Comparison of ENCODE assay signal across 13 mouse cellular contexts in genomic region chr6:32280728-32281127, GRCm38 (mm10).
DNase-seq lines count a peak whose midpoint lies in the region; ATAC-seq lines count a peak whose summit lies in the region.
"Had no signal": no experiment of that assay in that cellular context is flagged by ENCODE, and none has a peak within 500 bp of the region (broad histone marks: within the 10 kb centered on the region; RNA-seq: fewer than 3 reads in every experiment).

No protein-coding gene starts in this region.

- H3K27ac ChIP-seq in hindbrain, embryonic 10.5 days, result no peak overlapping the region
- no peak overlapping the region for H3K27ac ChIP-seq in hindbrain, embryonic 13.5 days
- H3K27ac ChIP-seq in neural tube, embryonic 15.5 days (replicated peaks), result no peak overlapping the region
- H3K27ac ChIP-seq in embryonic facial prominence, embryonic 14.5 days (replicated peaks; ENCODE audit: low read depth, low read length), result no peak overlapping the region
- H3K27ac ChIP-seq: forebrain, embryonic 15.5 days; kidney, embryonic 15.5 days; liver, embryonic 15.5 days; midbrain, embryonic 15.5 days had no signal

- H3K4me2 ChIP-seq in hindbrain, embryonic 13.5 days, result no peak overlapping the region
- H3K4me2 ChIP-seq in neural tube, embryonic 15.5 days, result no peak overlapping the region
- H3K4me2 ChIP-seq in embryonic facial prominence, embryonic 14.5 days (ENCODE audit: low read depth, low read length), result no peak overlapping the region
- H3K4me2 ChIP-seq: forebrain, embryonic 15.5 days; kidney, embryonic 15.5 days; liver, embryonic 15.5 days; midbrain, embryonic 15.5 days had no signal

- peak; percentile 37 for DNase-seq in hindbrain, embryonic 10.5 days (ENCODE audit: low spot score)
- DNase-seq in neural tube, embryonic 10.5 days (ENCODE audit: extremely low spot score, low spot score), result peak; percentile 21
- DNase-seq in embryonic facial prominence, embryonic 14.5 days (ENCODE audit: low spot score), result peak; percentile 77
- no peak for DNase-seq in urinary bladder, postnatal 25 days (ENCODE audit: low spot score)
- no peak for DNase-seq in thymus, adult 18-20 months
- DNase-seq: gastrocnemius, postnatal 36 days had no signal

- WGBS in hindbrain, embryonic 10.5 days, result 43% methylated on average over 2 of the region's 2 CpGs
- 22% methylated on average over 2 of the region's 2 CpGs for WGBS in hindbrain, embryonic 13.5 days
- 34% methylated on average over 2 of the region's 2 CpGs for WGBS in neural tube, embryonic 15.5 days
- 35% methylated on average over 2 of the region's 2 CpGs for WGBS in embryonic facial prominence, embryonic 14.5 days

- H3K4me3 ChIP-seq in hindbrain, embryonic 10.5 days, result no peak overlapping the region
- no peak overlapping the region for H3K4me3 ChIP-seq in hindbrain, embryonic 13.5 days
- H3K4me3 ChIP-seq in neural tube, embryonic 15.5 days (replicated peaks), result no peak overlapping the region
- no peak overlapping the region for H3K4me3 ChIP-seq in embryonic facial prominence, embryonic 14.5 days (ENCODE audit: low read depth, low read length)
- H3K4me3 ChIP-seq: forebrain, embryonic 15.5 days; kidney, embryonic 15.5 days; liver, embryonic 15.5 days; midbrain, embryonic 15.5 days had no signal

- H3K4me1 ChIP-seq in hindbrain, embryonic 10.5 days (replicated peaks), result no peaks in the 10 kb centered on the region
- peaks cover 17% of the 10 kb centered on the region for H3K4me1 ChIP-seq in hindbrain, embryonic 13.5 days (replicated peaks)
- peaks cover 10% of the 10 kb centered on the region for H3K4me1 ChIP-seq in neural tube, embryonic 15.5 days
- no peaks in the 10 kb centered on the region for H3K4me1 ChIP-seq in embryonic facial prominence, embryonic 14.5 days (ENCODE audit: control insufficient read depth, insufficient read depth, low read length)
- H3K4me1 ChIP-seq: kidney, embryonic 15.5 days; liver, embryonic 15.5 days had no signal

- H3K9ac ChIP-seq in hindbrain, embryonic 13.5 days, result no peak overlapping the region
- no peak overlapping the region for H3K9ac ChIP-seq in neural tube, embryonic 15.5 days (replicated peaks)
- H3K9ac ChIP-seq in embryonic facial prominence, embryonic 14.5 days (ENCODE audit: low read depth, low read length), result no peak overlapping the region
- H3K9ac ChIP-seq: forebrain, embryonic 15.5 days; kidney, embryonic 15.5 days; liver, embryonic 15.5 days; midbrain, embryonic 15.5 days had no signal

- no peaks in the 10 kb centered on the region for H3K36me3 ChIP-seq in hindbrain, embryonic 10.5 days
- no peaks in the 10 kb centered on the region for H3K36me3 ChIP-seq in hindbrain, embryonic 13.5 days
- no peaks in the 10 kb centered on the region for H3K36me3 ChIP-seq in neural tube, embryonic 15.5 days
- H3K36me3 ChIP-seq in embryonic facial prominence, embryonic 14.5 days (ENCODE audit: control insufficient read depth, insufficient read depth, low read length), result no peaks in the 10 kb centered on the region
- H3K36me3 ChIP-seq: forebrain, embryonic 15.5 days; kidney, embryonic 15.5 days; liver, embryonic 15.5 days; midbrain, embryonic 15.5 days had no signal

- ATAC-seq in hindbrain, embryonic 13.5 days (ENCODE audit: low FRiP score), result no peak
- no peak for ATAC-seq in neural tube, embryonic 15.5 days (ENCODE audit: low FRiP score)
- ATAC-seq in embryonic facial prominence, embryonic 14.5 days (ENCODE audit: low read depth), result no peak
- ATAC-seq in monocyte, adult 5-6 weeks (replicated peaks; ENCODE audit: insufficient number of reproducible peaks, low FRiP score, low TSS enrichment, poor library complexity, severe bottlenecking), result no peak
- ATAC-seq: forebrain, embryonic 15.5 days; midbrain, embryonic 15.5 days had no signal

- no peaks in the 10 kb centered on the region for H3K27me3 ChIP-seq in hindbrain, embryonic 10.5 days (ENCODE audit: insufficient read depth, poor library complexity, severe bottlenecking)
- no peaks in the 10 kb centered on the region for H3K27me3 ChIP-seq in hindbrain, embryonic 13.5 days
- no peaks in the 10 kb centered on the region for H3K27me3 ChIP-seq in neural tube, embryonic 15.5 days (replicated peaks)
- no peaks in the 10 kb centered on the region for H3K27me3 ChIP-seq in embryonic facial prominence, embryonic 14.5 days (replicated peaks; ENCODE audit: control insufficient read depth, insufficient read depth, low read length)
- H3K27me3 ChIP-seq: forebrain, embryonic 15.5 days; kidney, embryonic 15.5 days; liver, embryonic 15.5 days; midbrain, embryonic 15.5 days had no signal

- no peaks in the 10 kb centered on the region for H3K9me3 ChIP-seq in hindbrain, embryonic 10.5 days
- H3K9me3 ChIP-seq in hindbrain, embryonic 13.5 days, result no peaks in the 10 kb centered on the region
- H3K9me3 ChIP-seq in neural tube, embryonic 15.5 days (replicated peaks), result no peaks in the 10 kb centered on the region
- H3K9me3 ChIP-seq in embryonic facial prominence, embryonic 14.5 days (ENCODE audit: control insufficient read depth, low read length), result no peaks in the 10 kb centered on the region
- H3K9me3 ChIP-seq: forebrain, embryonic 15.5 days; kidney, embryonic 15.5 days; liver, embryonic 15.5 days; midbrain, embryonic 15.5 days had no signal

Comparison
In these comparisons a context has a peak if more than half of its experiments do, and no peak if none do; other contexts are left out.
1. DNase-seq: peak in hindbrain, embryonic 10.5 days (single experiment), neural tube, embryonic 10.5 days (single experiment) and embryonic facial prominence, embryonic 14.5 days (single experiment); none in urinary bladder, postnatal 25 days (single experiment) and thymus, adult 18-20 months (0 of 2).